Mouse (Mus musculus) retina, adult 2 months (tissue): Measurements from ENCODE around the gene Olfr1282.
"Not testable (repeated sequence)": the region's sequence is repeated elsewhere in the genome, so short reads cannot be mapped to it uniquely, and the experiment has no call there.

ENCODE experiments used
- DNase-seq: peaks from one replicate; pipeline ENCODE4 v3.0.0-alpha.2; 2012; ENCODE audit warnings: low read depth, low spot score

Olfr1282 gene

GRCm38 (mm10) chr2:111335976-111336375 lies at the start of gene Olfr1282:
Olfr1282 (minus strand) TSS chr2:111336076.
- no peak for DNase-seq

DNA sequence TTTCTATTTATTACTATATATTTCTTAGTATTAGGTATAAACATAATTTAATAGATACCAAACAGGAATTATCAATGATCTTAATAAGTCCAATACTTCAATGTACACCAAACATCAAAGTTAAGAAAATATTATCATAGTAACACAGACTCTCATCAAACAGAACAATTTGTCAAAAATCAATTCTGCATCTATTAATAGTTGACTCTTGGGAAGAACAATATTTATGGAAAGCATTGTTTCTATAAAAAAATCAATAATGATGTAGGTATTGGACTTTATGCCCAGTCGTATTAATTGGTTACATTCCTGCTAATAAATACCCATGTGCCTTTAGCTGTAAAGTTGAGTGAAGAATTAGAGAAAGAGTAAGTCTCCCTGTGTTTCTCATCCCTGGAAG lies 39.3 kb upstream of the Olfr1282 start, which contains the start of gene Olfr1284:
TSS of gene Olfr1284 (plus strand) at position 301 of the 400 bp plus-strand sequence.
- DNase-seq, result no peak

- no peak for DNase-seq
Measured at GRCm38 (mm10) chr2:111366490-111366889, 30.6 kb upstream of the Olfr1282 start, which contains the start of gene Olfr1283. Olfr1283 (plus strand) TSS chr2:111366790.

GRCm38 (mm10) chr2:111333721-111334120 lies 2.2 kb downstream of the Olfr1282 start:
- DNase-seq, result not testable (repeated sequence)

- no peak for DNase-seq
Measured at GRCm38 (mm10) chr2:111326220-111326619, 9.7 kb downstream of the Olfr1282 start, which contains the start of gene Olfr1281. Olfr1281 (plus strand) TSS chr2:111326520.

DNA sequence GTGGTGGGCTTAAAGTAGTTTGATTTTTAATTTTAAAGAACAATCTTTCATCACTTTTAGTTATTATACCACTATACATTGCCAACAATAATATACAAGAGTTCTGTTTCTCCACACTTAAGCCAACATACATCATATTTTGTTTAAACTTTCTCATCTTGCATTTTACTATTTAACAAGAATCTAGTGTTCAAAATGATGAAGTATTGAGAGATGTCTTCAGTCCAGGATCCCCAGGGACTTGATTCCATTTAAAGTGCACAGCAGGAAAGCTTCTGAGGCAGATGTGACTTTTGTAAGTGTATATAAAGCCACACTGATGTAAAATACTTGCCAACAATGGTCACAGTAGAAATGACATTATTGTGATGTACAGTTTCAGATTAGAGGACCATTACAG lies 22.2 kb downstream of the Olfr1282 start, which contains the start of gene Olfr1280:
TSS of gene Olfr1280 (plus strand) at position 301 of the 400 bp plus-strand sequence.
- DNase-seq, result no peak

DNA sequence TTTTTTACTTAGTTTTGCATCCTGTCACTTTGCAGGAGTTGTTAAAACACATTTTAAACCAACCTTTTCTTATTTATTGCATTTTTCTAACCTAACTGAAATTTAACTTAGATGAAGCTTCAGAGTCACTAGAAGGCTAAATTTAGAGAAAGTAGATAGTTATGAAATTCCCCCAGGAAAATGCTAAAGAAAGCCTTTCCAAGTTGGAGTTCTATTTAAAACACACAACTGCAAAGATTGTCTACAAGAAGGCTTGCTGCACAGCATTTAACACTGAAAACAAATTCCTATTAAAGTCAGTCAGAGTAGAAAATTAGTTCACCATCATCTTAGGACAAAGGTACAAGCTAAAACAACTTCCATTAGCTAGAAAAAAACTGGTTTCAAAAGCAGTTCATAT lies 35.5 kb downstream of the Olfr1282 start, which contains the start of gene Olfr1279:
TSS of gene Olfr1279 (plus strand) at position 262 of the 400 bp plus-strand sequence.
- no peak for DNase-seq

DNA sequence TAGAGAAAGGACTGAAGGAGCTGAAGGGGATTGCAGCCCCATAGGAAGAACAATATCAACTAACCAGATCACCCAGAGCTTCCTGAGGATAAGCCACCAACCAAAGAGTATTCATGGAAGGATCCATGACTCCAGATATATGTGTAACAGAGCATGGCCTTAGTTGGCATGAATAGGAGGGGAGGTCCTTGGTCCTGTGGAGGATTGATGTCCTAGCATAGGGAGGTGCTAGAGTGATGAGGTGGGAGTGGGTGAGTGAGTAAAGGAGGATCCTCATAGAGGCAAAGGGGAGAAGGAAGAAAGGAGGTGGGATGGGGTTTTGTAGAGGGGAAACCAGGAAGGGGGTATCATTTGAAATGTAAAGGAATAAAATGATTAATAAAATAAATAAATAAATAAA lies 37.3 kb downstream of the Olfr1282 start:
- DNase-seq, result no peak

- no peak for DNase-seq
Measured at GRCm38 (mm10) chr2:111289836-111290235, 46.0 kb downstream of the Olfr1282 start, which contains the start of gene Olfr1278. Olfr1278 (plus strand) TSS chr2:111290136.
